Mouse (Mus musculus) retina, adult 2 months (tissue): Measurements from ENCODE around the gene Olfr1095.

Experiments
- DNase-seq: peaks from one replicate; pipeline ENCODE4 v3.0.0-alpha.2; 2012; ENCODE audit warnings: low read depth, low spot score

The Olfr1095 gene

GRCm38 (mm10) chr2:86851596-86851995 is at the start of gene Olfr1095:
TSS of gene Olfr1095 (minus strand) at chr2:86851696.
- no peak for DNase-seq

- no peak for DNase-seq
These were observed 40.6 kb upstream of the Olfr1095 start, which contains the start of gene Olfr1097 for GRCm38 (mm10) chr2:86892116-86892515. TSS of gene Olfr1097 (minus strand) at chr2:86892216.

GRCm38 (mm10) chr2:86874702-86875101 is 23.2 kb upstream of the Olfr1095 start, which contains the start of gene Gm13723:
TSS of gene Gm13723 (minus strand) at chr2:86874802.
- no peak for DNase-seq

- no peak for DNase-seq
These were observed 27.1 kb downstream of the Olfr1095 start, which contains the start of gene Olfr1094 for GRCm38 (mm10) chr2:86824363-86824762. TSS of gene Olfr1094 (plus strand) at chr2:86824663.

- no peak for DNase-seq
These were observed 41.6 kb downstream of the Olfr1095 start, which contains the start of gene Olfr141 for GRCm38 (mm10) chr2:86809918-86810317. TSS of gene Olfr141 (minus strand) at chr2:86810018.
